Mouse (Mus musculus) olfactory bulb, adult 2 months (tissue): ENCODE results near the gene Zbtb1. TPM values are rescaled to one million over a fixed set of nuclear protein-coding genes. Genes with fewer than 3 reads are reported as not detected.
"Not testable (repeated sequence)": the region's sequence is repeated elsewhere in the genome, so short reads cannot be mapped to it uniquely, and the experiment has no call there.

Experiments
- H3K27ac ChIP-seq: fragments of 200-500 bp; 2 replicates; pipeline ENCODE4 v1.5.1; 2012; ENCODE audit warnings: low read depth, low read length; ENCODE audit not compliant: insufficient read depth
- H3K4me1 ChIP-seq: fragments of 200-500 bp; 2 replicates; pipeline ENCODE4 v1.6.1; 2012; ENCODE audit warnings: low read length; ENCODE audit not compliant: control insufficient read depth, insufficient read depth
- H3K4me3 ChIP-seq: fragments of 200-500 bp; 2 replicates; pipeline ENCODE4 v1.5.1; 2012; ENCODE audit warnings: mild to moderate bottlenecking, low read depth, low read length, moderate library complexity; ENCODE audit not compliant: insufficient read depth
- CTCF ChIP-seq: fragments of 200-500 bp; IDR thresholded peaks from 2 replicates; pipeline ENCODE4 v1.5.1; 2012; ENCODE audit warnings: low read depth, mild to moderate bottlenecking, low read length, moderate library complexity; ENCODE audit not compliant: insufficient read depth
- POLR2A ChIP-seq: fragments of 200-500 bp; IDR thresholded peaks from 2 replicates; pipeline ENCODE4 v1.6.1; 2012; ENCODE audit warnings: mild to moderate bottlenecking, low read depth, low read length, moderate library complexity; ENCODE audit not compliant: insufficient read depth
- WGBS: fragments of 180-500 bp; shearing (Covaris S2); methylation state at CpG from one replicate; pipeline ENCODE4 v1.1.7; 2018; 5-methylcytosine and 5-hydroxymethylcytosine counted together
- polyA plus RNA-seq: library from polyadenylated mRNA; stranded (reverse); fragments of >200 nt; gene quantifications from 2 replicates; pipeline ENCODE4 v1.2.4, GENCODE M21; 2012; ENCODE audit warnings: low replicate concordance; ENCODE audit not compliant: missing spikeins, insufficient read depth, insufficient read length

Zbtb1 gene
- polyA plus RNA-seq, 1 experiment, result not detected

DNA sequence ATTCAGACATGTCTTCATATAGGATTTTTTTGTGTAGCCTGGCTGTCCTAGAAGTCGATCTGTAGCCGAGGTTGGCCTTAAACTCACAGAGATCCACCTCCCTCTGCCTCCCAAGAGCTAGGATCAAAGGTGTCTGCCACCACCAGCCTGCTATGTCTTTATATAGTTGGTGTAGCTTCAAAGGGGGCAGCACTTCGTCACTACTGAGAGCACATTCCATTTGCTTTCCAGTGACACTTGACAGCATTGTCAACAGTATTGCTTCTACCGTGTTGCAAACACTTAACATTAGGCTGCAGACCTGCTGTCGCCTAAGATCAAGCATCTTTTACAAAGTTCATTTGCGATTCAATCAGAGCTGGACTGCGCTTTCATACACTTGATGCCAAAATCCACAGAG lies 64.0 kb downstream of the Zbtb1 start:
- WGBS, result 67% methylated on average over 7 of the region's 7 CpGs
- Histone ChIP-seq H3K4me1 (peaks cover 4% of the 10 kb centered on the region), H3K27ac (no peak overlapping the region), H3K4me3 (no peak overlapping the region)
- TF ChIP-seq CTCF (no peak), POLR2A (no peak)

DNA sequence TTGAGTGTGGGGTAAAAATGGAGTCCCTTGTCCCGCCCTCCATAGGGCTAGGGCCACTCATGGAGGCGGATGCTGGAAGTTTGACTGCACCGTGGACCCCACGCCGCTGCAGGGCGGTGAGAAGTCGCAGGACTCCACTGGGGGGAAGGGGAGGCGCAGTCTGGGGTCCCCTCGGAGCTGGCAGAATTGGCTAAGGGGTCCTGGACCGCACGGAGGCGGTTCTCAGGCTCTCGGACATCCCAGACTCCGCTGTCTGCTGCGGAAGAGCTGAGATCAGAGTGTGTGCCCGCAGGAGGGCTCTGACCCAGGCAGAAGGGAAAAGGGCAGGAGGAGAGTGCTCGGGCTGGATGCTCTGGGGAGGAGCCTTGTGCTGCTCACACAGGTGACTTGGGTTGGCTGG lies 65.0 kb downstream of the Zbtb1 start:
- Histone ChIP-seq H3K4me1 (peaks cover 4% of the 10 kb centered on the region), H3K27ac (no peak overlapping the region), H3K4me3 (no peak overlapping the region)
- TF ChIP-seq POLR2A, result no peak
- TF ChIP-seq CTCF, result no peak
- WGBS, result 16% methylated on average over 17 of the region's 17 CpGs

DNA sequence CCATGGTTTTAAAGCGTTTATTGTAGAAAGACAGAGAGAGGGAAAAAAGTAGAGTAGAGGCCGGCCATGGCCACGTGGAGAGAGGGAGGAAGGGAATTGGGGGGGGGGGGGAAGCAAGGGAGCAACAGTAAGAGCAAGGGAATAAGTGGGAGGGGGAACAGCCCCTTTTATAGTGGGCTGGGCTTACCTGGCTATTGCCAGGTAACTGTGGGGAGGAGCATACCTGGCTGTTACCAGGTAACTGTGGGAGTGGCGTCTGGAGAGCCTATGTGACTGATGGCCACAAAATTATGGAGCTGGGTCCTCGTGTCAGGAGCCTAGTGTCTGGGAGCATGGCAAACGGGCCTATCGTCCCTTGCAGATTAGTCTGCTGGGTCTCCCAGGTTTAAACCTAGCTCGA lies 65.5 kb downstream of the Zbtb1 start:
- Histone ChIP-seq H3K27ac (no peak overlapping the region), H3K4me1 (peaks cover 4% of the 10 kb centered on the region), H3K4me3 (no peak overlapping the region)
- no peak for TF ChIP-seq POLR2A
- no peak for TF ChIP-seq CTCF
- 56% methylated on average over 8 of the region's 8 CpGs for WGBS

DNA sequence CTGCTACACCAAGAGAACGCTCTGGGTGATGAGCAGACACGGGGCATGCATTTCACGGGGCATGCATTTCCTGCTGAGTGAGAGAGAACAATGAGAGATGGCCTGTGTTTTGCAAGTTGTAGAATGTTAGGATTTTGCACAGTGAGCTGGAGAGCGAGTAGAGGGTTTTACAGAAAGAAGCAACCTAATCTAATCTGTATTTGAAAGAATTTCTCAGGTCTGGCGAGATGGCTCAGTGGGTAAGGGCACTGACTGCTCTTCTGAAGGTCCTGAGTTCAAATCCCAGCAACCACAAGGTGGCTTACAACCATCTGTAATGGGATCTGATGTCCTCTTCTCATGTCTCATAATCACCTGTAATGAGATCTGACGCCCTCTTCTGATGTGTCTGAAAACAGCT lies 73.4 kb downstream of the Zbtb1 start:
- not testable (repeated sequence) for H3K27ac ChIP-seq, H3K4me1 ChIP-seq, H3K4me3 ChIP-seq
- 76% methylated on average over 6 of the region's 6 CpGs for WGBS

DNA sequence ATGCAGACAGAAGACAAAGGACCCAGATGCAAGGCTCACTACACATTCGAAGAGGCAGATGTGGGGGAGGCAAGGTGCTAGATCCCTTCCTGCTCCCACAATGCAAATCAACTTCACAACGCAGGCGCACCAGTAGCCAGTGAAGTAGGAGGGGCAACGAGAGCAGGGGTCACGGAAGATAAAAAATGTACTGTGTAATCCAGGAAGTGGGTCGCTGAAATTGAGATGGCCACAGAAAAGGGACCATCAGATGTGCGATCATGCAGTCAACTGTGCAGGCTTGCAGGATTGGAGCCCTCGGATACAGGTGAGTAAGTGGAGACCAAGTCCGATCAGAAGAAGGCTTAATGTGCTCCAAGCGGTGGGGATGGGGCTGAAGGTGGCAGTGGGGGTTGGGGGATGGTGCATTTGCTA lies 74.3 kb downstream of the Zbtb1 start:
- WGBS, result 70% methylated on average over 10 of the region's 10 CpGs
- TF ChIP-seq CTCF, result no peak
- no peak for TF ChIP-seq POLR2A
- Histone ChIP-seq H3K27ac (no peak overlapping the region), H3K4me3 (no peak overlapping the region), H3K4me1 (no peaks in the 10 kb centered on the region; the same call in 1 of the 2 replicates)

DNA sequence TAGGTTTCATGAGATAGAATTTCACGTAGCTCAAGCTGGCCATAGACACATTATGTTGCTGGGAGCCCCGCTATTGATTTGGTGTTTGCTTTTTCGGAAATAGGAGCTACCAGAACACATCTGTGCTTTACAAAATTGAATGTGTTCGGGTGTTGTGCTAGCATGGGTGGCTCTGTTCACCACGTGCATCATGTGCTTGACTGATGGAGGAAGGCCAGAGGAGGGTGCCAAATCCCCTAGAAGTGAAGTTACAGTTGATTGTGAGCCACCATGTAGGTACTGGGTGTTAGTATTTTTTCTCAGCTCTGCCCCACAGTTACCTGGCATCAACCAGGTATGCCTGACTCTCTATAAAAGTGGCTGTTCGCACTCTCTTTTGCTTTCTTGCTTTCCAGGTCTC lies 74.8 kb downstream of the Zbtb1 start:
- Histone ChIP-seq H3K4me3 (no peak overlapping the region), H3K4me1 (no peaks in the 10 kb centered on the region; the same call in 1 of the 2 replicates), H3K27ac (no peak overlapping the region)
- 79% methylated on average over 6 of the region's 6 CpGs for WGBS
- no peak for TF ChIP-seq POLR2A
- TF ChIP-seq CTCF, result no peak

DNA sequence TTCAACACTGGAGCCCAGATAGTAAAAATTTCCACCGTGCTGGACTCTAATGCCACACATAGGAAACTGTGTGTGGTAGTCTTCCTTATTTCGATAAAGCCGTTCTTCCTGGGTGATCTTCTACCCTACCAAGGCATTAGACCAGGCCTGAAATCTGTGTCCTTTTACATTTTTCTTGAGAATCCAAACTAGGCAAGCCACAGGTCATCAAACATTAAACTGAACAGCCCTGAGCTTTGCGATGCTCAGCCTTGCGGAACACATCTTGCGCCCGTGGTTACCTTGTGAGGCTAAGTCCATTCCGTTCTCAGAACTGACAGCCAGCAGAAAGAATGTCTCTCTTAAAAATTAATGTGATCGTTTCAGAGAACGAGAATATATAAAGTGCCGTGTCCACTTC lies 76.1 kb downstream of the Zbtb1 start:
- Histone ChIP-seq H3K4me3 (no peak overlapping the region), H3K27ac (no peak overlapping the region), H3K4me1 (no peaks in the 10 kb centered on the region; the same call in 1 of the 2 replicates)
- WGBS, result 94% methylated on average over 11 of the region's 11 CpGs
- TF ChIP-seq POLR2A, result no peak
- TF ChIP-seq CTCF, result no peak

Other genes starting within 250 kb of the Zbtb1 start
- not detected in 2 replicates for gene Esr2, start 193.0 kb upstream of the Zbtb1 start, polyA plus RNA-seq
- not detected in 2 replicates for gene Tex21, start 123.5 kb upstream of the Zbtb1 start, polyA plus RNA-seq
- gene Mthfd1, start 115.0 kb upstream of the Zbtb1 start, polyA plus RNA-seq, result not detected in 2 replicates
- gene Akap5, start 45.4 kb upstream of the Zbtb1 start, polyA plus RNA-seq, result not detected in 2 replicates
- not detected in 2 replicates for gene Zbtb25, start 664 bp upstream of the Zbtb1 start, polyA plus RNA-seq
- not detected in 2 replicates for gene Hspa2, start 33.9 kb downstream of the Zbtb1 start, polyA plus RNA-seq
- not detected in 2 replicates for gene Ppp1r36, start 47.3 kb downstream of the Zbtb1 start, polyA plus RNA-seq
- not detected in 2 replicates for gene Plekhg3, start 160.6 kb downstream of the Zbtb1 start, polyA plus RNA-seq